Mouse (Mus musculus) spleen, adult 2 months (tissue): Measurements from ENCODE around the gene Gm47283. TPM values are rescaled to one million over a fixed set of nuclear protein-coding genes. Genes with fewer than 3 reads are reported as not detected.
"Not testable (repeated sequence)": the region's sequence is repeated elsewhere in the genome, so short reads cannot be mapped to it uniquely, and the experiment has no call there.

ENCODE experiments used
- DNase-seq, 2 experiments: peaks; one replicate each; pipeline versions ENCODE4 v3.0.0 to v3.0.0-alpha.2; 2012 to 2021; ENCODE audit warnings: low spot score in 2 of 2, low read depth in 1 of 2
- H3K27ac ChIP-seq: fragments of 200-500 bp; 2 replicates; pipeline ENCODE4 v1.5.1; 2012; ENCODE audit warnings: low read length, inconsistent platforms; ENCODE audit not compliant: insufficient read depth
- H3K27me3 ChIP-seq: fragments of 200-500 bp; 2 replicates; pipeline ENCODE4 v1.6.1; 2012; ENCODE audit warnings: mild to moderate bottlenecking, moderate library complexity, low read length, inconsistent platforms; ENCODE audit not compliant: control insufficient read depth, insufficient read depth
- H3K36me3 ChIP-seq: fragments of 200-500 bp; 2 replicates; pipeline ENCODE4 v1.6.1; 2012; ENCODE audit warnings: mild to moderate bottlenecking, low read length, inconsistent platforms; ENCODE audit not compliant: control insufficient read depth, insufficient read depth
- H3K4me1 ChIP-seq: fragments of 200-500 bp; 2 replicates; pipeline ENCODE4 v1.6.1; 2011; ENCODE audit warnings: inconsistent platforms; ENCODE audit not compliant: control insufficient read depth, insufficient read depth, insufficient read length
- H3K4me3 ChIP-seq: fragments of 200-500 bp; 2 replicates; pipeline ENCODE4 v1.5.1; 2011; ENCODE audit warnings: mild to moderate bottlenecking, inconsistent platforms; ENCODE audit not compliant: insufficient read depth, insufficient read length; ENCODE audit errors: extremely low read depth
- CTCF ChIP-seq: fragments of 200-500 bp; IDR thresholded peaks from 2 replicates; pipeline ENCODE4 v1.5.1; 2011; ENCODE audit warnings: mild to moderate bottlenecking, inconsistent platforms; ENCODE audit not compliant: insufficient read depth, insufficient read length, insufficient replicate concordance; ENCODE audit errors: extremely low read depth
- POLR2A ChIP-seq: fragments of 200-500 bp; IDR thresholded peaks from 2 replicates; pipeline ENCODE4 v1.6.1; 2011; ENCODE audit warnings: low read depth, low read length, inconsistent platforms
- WGBS: fragments of 180-500 bp; shearing (Covaris S2); methylation state at CpG from one replicate; pipeline ENCODE4 v1.1.7; 2018; 5-methylcytosine and 5-hydroxymethylcytosine counted together
- polyA plus RNA-seq: library from polyadenylated mRNA; depleted of rRNA; stranded (reverse); fragments of >200 nt; gene quantifications from 2 replicates; pipeline ENCODE4 v1.2.3, GENCODE M21; 2012

Gene Gm47283
- polyA plus RNA-seq, 1 experiment = not detected

DNA sequence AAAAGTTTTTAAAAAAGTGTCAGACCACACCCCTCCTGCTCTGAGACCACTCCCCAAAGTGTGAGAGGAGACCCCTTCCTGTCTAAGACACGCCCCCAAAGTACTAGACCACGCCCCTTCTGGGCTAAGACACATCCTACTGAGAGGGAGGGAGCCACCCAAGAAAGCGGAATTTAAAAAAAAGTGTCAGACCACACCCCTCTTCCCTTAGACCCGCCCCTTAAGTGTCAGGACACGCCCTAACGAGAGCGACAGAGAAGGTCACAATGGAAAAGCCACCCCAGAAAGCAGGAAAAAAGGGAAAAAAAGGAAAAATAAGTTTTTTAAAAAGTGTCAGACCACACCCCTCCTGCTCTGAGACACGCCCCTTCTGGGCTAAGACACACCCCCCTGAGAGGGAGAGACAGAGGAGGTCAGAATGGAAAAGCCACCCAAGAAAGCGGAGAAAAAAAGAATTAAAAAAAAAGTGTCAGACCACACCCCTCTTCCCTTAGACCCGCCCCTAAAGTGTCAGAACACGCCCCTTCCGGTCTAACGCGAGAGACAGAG, 44.5 kb upstream of the Gm47283 start:
- Histone ChIP-seq H3K27ac (no peak overlapping the region), H3K27me3 (no peaks in the 10 kb centered on the region)
- WGBS = 60% methylated on average over 14 of the region's 14 CpGs

DNA sequence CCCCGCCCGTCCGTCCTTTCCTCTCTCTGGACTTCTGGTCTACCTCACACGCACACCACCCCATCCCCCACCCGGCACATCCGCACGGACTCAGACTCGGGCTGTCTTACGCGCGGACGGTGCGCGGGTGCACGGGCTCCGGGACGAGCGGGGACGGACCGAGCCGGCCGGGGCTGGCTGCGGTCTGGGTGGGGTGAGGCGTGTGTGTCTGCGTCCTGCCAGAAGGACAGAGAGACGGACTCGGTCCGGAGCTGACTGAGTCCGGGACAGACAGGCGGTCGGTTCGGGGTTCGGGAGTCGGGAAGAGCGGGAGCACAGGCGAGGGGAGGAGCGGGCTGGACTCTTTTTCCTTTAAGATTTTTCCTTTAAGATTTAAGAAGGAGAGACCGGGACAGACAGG, 43.5 kb upstream of the Gm47283 start:
- H3K27me3 ChIP-seq, H3K27ac ChIP-seq, H3K4me3 ChIP-seq, H3K4me1 ChIP-seq: not testable (repeated sequence)
- 86% methylated on average over 38 of the region's 38 CpGs for WGBS
- DNase-seq = peak; percentile 34 to 37
- peaks cover 15% of the 10 kb centered on the region for H3K36me3 ChIP-seq

More for the DNA sequence above, 44.5 kb upstream of the Gm47283 start:
- peaks cover 15% of the 10 kb centered on the region for H3K36me3 ChIP-seq
- TF ChIP-seq CTCF (no peak), POLR2A (no peak)
- peak; percentile 67 to 82 for DNase-seq
- no peak overlapping the region for H3K4me3 ChIP-seq
- H3K4me1 ChIP-seq = peaks cover 2% of the 10 kb centered on the region; the same call in 1 of the 2 replicates

DNA sequence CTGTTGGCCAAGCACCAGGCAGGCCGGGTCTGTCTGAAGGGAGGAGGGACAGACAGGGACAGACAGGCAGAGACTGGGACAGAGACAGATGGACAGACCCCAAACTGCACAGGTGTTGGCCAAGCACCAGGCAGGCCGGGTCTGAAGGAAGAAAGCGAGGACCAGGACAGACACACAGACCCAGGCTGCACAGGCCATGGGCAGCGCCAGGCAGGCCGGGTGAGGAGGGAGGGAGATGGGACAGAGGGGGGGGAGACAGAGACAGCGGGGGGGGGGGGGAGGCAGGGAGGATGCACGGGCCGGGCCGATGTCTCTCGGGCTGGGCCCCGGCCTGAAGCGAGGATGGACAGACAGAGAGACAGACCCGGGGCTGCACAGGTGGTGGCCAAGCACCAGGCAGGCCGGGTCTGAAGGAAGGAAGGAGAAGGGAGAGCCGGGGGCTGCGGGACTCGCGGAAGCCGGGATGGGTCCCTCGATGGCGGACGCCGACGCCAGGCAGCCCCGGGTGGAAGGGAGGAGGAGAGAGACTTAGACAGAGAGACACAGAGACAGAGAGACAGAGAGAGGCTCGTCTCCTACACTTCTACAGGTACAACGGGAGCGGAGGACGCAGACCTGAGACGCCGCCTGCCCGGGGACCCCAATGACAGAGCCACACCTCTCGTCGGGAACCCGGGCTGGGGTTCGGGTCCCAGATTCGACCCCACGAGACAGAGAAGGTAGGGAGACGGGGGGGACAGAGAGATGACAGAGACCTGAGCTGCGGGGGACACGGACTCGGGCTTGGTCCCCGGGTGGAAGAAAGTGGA, 42.9 kb upstream of the Gm47283 start:
- 88% methylated on average over 42 of the region's 43 CpGs for WGBS
- H3K4me1 ChIP-seq, H3K27ac ChIP-seq, H3K4me3 ChIP-seq, H3K27me3 ChIP-seq: not testable (repeated sequence)
- peak; percentile 35 to 42 for DNase-seq
- peaks cover 15% of the 10 kb centered on the region for H3K36me3 ChIP-seq

DNA sequence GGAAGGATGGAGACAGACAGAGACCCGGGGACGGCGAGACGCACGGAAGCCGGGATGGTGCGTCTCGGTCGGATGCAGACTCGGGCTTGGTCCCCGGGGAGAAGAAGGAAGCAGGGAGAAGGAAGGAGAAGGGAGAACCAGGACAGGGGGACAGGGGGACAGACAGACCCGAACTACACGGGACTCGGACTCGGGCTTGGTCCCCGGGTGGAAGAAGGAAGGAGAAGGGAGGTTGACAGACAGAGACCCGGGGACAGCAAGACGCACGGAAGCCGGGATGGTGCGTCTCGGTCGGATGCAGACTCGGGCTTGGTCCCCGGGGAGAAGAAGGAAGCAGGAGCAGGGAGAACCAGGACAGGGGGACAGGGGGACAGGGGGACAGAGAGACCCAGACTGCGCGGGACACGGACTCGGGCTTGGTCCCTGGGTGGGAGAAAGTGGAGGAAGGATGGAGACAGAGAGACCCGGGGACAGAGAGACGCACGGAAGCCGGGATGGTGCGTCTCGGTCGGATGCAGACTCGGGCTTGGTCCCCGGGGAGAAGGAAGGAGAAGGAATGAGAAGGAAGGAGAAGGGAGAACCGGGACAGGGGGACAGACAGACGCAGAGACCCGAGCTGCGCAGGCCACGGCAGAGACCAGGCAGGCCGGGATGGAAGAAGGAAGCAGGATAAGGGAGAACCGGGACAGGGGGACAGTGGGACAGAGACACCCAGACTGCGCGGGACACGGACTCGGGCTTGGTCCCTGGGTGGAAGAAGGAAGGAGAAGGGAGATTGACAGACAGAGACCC, 42.1 kb upstream of the Gm47283 start:
- not testable (repeated sequence) for H3K4me3 ChIP-seq, H3K27me3 ChIP-seq, H3K4me1 ChIP-seq, H3K27ac ChIP-seq
- 91% methylated on average over 49 of the region's 49 CpGs for WGBS
- peak; percentile 7 to 15 for DNase-seq
- H3K36me3 ChIP-seq = peaks cover 15% of the 10 kb centered on the region

DNA sequence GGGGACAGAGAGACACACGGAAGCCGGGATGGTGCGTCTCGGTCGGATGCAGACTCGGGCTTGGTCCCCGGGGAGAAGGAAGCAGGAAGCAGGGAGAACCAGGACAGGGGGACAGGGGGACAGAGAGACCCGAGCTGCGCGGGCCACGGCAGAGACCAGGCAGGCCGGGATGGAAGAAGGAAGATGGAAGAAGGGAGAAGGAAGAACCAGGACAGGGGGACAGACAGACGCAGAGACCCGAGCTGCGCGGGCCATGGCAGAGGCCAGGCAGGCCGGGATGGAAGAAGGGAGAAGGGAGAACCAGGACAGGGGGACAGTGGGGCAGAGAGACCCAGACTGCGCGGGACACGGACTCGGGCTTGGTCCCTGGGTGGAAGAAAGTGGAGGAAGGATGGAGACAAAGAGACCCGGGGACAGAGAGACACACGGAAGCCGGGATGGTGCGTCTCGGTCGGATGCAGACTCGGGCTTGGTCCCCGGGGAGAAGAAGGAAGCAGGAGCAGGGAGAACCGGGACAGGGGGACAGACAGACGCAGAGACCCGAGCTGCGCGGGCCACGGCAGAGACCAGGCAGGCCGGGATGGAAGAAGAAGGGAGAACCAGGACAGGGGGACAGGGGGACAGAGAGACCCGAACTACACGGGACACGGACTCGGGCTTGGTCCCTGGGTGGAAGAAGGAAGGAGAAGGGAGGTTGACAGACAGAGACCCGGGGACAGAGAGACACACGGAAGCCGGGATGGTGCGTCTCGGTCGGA, 41.3 kb upstream of the Gm47283 start:
- H3K36me3 ChIP-seq = peaks cover 15% of the 10 kb centered on the region
- H3K4me1 ChIP-seq, H3K27me3 ChIP-seq, H3K4me3 ChIP-seq, H3K27ac ChIP-seq: not testable (repeated sequence)
- peak in 1 of 2 experiments; percentile 18 for DNase-seq
- 83% methylated on average over 36 of the region's 46 CpGs for WGBS

DNA sequence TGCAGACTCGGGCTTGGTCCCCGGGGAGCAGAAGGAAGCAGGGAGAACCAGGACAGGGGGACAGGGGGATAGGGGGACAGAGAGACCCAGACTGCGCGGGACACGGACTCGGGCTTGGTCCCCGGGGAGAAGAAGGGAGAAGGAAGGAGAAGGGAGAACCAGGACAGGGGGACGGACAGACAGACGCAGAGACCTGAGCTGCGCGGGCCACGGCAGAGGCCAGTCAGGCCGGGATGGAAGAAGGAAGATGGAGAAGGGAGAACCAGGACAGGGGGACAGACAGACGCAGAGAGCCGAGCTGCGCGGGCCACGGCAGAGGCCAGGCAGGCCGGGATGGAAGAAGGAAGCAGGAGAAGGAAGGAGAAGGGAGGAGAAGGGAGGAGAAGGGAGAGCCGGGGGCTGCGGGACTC, 40.7 kb upstream of the Gm47283 start:
- WGBS = 61% methylated on average over 14 of the region's 21 CpGs
- Histone ChIP-seq H3K36me3 (peaks cover 15% of the 10 kb centered on the region), H3K27ac (no peak overlapping the region), H3K27me3 (no peaks in the 10 kb centered on the region), H3K4me3 (no peak overlapping the region), H3K4me1 (peaks cover 2% of the 10 kb centered on the region; the same call in 1 of the 2 replicates)
- TF ChIP-seq POLR2A (no peak), CTCF (no peak)
- peak in 1 of 2 experiments; percentile 21 for DNase-seq

DNA sequence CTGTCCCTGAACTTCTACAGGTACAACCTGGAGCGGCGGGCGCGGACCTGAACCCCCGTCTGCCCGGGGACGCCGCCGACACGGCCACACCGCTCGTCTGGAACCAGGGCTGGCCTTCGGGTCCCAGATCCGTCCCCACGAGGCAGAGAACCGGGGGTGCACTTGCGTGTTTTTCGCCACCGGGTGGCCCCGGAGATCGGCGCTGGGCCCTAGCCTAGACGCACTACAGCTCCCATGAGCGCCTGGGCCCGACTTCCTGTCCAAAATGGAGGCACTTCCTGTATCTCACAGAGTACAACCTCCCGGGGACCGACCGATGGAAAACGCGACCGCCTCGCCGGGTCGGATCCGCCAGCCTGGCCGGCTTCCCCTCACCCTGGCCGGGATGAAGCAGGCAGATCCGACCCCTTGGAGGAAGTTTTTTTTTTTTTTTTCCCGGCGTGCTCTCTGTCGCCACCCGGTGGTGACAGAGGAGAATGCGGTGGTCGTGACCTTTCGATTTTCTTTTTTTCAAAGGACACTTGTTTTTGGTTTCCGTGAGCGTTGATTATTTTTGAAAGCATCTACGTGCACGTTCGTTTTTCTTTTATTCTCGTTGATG, 40.1 kb upstream of the Gm47283 start:
- DNase-seq = peak; percentile 66 to 85
- H3K4me1 ChIP-seq, H3K27ac ChIP-seq, H3K27me3 ChIP-seq, H3K36me3 ChIP-seq: not testable (repeated sequence)
- 67% methylated on average over 51 of the region's 51 CpGs for WGBS
- peak overlapping the region; percentile 16; the same call in 1 of the 2 replicates for H3K4me3 ChIP-seq

DNA sequence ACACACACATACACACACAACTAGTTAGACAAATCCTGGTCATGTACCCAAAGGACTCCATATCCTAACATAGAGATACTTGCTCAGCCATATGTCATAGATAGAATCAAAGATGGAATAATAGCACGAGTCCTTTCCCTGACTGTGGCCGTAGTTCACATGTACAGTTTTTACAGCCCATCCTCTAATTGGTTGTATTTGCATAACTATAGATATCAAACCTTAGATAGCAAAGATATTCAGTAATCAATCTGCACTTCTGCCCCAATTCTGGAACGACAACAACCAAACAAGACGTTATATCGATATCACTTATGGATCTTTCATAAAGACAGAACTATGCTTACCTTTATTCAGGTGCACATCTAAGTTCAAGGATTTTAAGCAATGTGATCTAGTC, 39.3 kb upstream of the Gm47283 start:
- H3K27ac ChIP-seq, DNase-seq, H3K4me3 ChIP-seq, H3K4me1 ChIP-seq, H3K36me3 ChIP-seq, H3K27me3 ChIP-seq: not testable (repeated sequence)
- 96% methylated on average over 5 of the region's 5 CpGs for WGBS

DNA sequence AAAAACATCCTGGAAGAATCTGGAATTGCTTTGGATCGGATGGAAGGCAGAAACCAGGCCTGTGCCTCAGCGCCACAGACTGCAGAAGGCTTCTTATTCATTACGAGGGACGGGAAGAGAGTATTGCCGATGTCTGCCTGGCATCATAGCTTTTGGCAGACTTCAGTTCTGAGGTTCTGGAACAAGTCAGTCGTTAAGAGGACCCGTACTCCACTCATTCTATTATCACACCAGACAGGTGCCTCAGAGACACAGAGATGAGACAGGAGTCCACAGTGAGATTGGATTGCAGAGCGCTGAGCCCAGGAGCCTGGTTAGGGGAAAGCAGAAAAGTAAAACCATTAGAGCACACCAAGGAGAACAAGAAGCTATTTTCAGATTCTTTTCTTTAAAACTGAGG, 29.8 kb upstream of the Gm47283 start, which contains the start of gene Gm21860:
TSS of gene Gm21860 (minus strand) at position 101 of the 400 bp plus-strand sequence.
- H3K4me3 ChIP-seq, H3K36me3 ChIP-seq, DNase-seq, H3K27ac ChIP-seq, H3K4me1 ChIP-seq, H3K27me3 ChIP-seq: not testable (repeated sequence)
- WGBS = no CpG with 5 or more reads among the region's 8 CpGs
